Mouse (Mus musculus) E14TG2a.4 (cell line): ENCODE data around the gene Cd248.

Source experiments
- CTCF ChIP-seq: conservative IDR thresholded peaks from 2 replicates; pipeline ENCODE4 v1.5.1; 2014; ENCODE audit warnings: low read length
- NANOG ChIP-seq: IDR thresholded peaks from 2 replicates; pipeline ENCODE4 v1.6.1; 2014; ENCODE audit warnings: borderline replicate concordance, low read length, mixed read lengths

GRCm38 (mm10) chr19:5053909-5054308, 14.0 kb upstream of the Cd248 start:
- peak; percentile 98 for TF ChIP-seq CTCF
- no peak for TF ChIP-seq NANOG
